Mouse (Mus musculus) thymus, adult 2 months (tissue): ENCODE measurements around the gene BC048403. TPM values are rescaled to one million over a fixed set of nuclear protein-coding genes. Genes with fewer than 3 reads are reported as not detected.
A peak's percentile ranks its signal among the peaks of the same experiment; 100 is the strongest.

Source experiments
- DNase-seq: peaks from one replicate; pipeline ENCODE4 v3.0.0; 2021
- H3K27ac ChIP-seq: fragments of 200-500 bp; 2 replicates; pipeline ENCODE4 v1.5.1; 2012; ENCODE audit warnings: low read length, control low read depth; ENCODE audit not compliant: control insufficient read depth, insufficient read depth
- H3K27me3 ChIP-seq: fragments of 200-500 bp; 2 replicates; pipeline ENCODE4 v1.6.1; 2012; ENCODE audit warnings: mild to moderate bottlenecking, low read length, moderate library complexity, mixed read lengths; ENCODE audit not compliant: control insufficient read depth, insufficient read depth
- H3K36me3 ChIP-seq: fragments of 200-500 bp; 2 replicates; pipeline ENCODE4 v1.6.1; 2012; ENCODE audit warnings: mild to moderate bottlenecking, low read length, moderate library complexity; ENCODE audit not compliant: control insufficient read depth, insufficient read depth
- H3K4me1 ChIP-seq: fragments of 200-500 bp; replicated peaks from 2 replicates; pipeline ENCODE4 v1.6.1; 2012; ENCODE audit warnings: low read length; ENCODE audit not compliant: control insufficient read depth, insufficient read depth
- H3K4me3 ChIP-seq: fragments of 200-500 bp; 2 replicates; pipeline ENCODE4 v1.5.1; 2012; ENCODE audit warnings: mild to moderate bottlenecking, low read length, control low read depth, moderate library complexity; ENCODE audit not compliant: control insufficient read depth, insufficient read depth
- CTCF ChIP-seq: fragments of 200-500 bp; IDR thresholded peaks from 2 replicates; pipeline ENCODE4 v1.5.1; 2012; ENCODE audit warnings: mild to moderate bottlenecking, control low read depth, low read length, moderate library complexity, borderline replicate concordance; ENCODE audit not compliant: control insufficient read depth, poor library complexity, insufficient read depth; ENCODE audit errors: extremely low read depth
- POLR2A ChIP-seq: fragments of 200-500 bp; IDR thresholded peaks from 2 replicates; pipeline ENCODE4 v1.6.1; 2012; ENCODE audit warnings: mild to moderate bottlenecking, low read length, control low read depth, moderate library complexity; ENCODE audit not compliant: control insufficient read depth, poor library complexity, insufficient read depth; ENCODE audit errors: extremely low read depth
- WGBS: fragments of 180-500 bp; shearing (Covaris S2); methylation state at CpG from one replicate; pipeline ENCODE4 v1.1.7; 2018; 5-methylcytosine and 5-hydroxymethylcytosine counted together
- polyA plus RNA-seq: library from polyadenylated mRNA; depleted of rRNA; stranded (reverse); fragments of >200 nt; gene quantifications from 2 replicates; pipeline ENCODE4 v1.2.3, GENCODE M21; 2012; rRNA removed

Gene BC048403
- polyA plus RNA-seq, 1 experiment, result 4.4 TPM

- no peak for TF ChIP-seq POLR2A
- TF ChIP-seq CTCF, result no peak
- H3K4me1 ChIP-seq, result peaks cover 5% of the 10 kb centered on the region
- 53% methylated on average over 14 of the region's 14 CpGs for WGBS
- no peak overlapping the region for H3K27ac ChIP-seq
- H3K27me3 ChIP-seq, result no peaks in the 10 kb centered on the region
- H3K4me3 ChIP-seq, result no peak overlapping the region
- DNase-seq, result peak; percentile 10
- no peaks in the 10 kb centered on the region for H3K36me3 ChIP-seq
These were observed 41.4 kb downstream of the BC048403 start for GRCm38 (mm10) chr10:121781159-121781558.

DNA sequence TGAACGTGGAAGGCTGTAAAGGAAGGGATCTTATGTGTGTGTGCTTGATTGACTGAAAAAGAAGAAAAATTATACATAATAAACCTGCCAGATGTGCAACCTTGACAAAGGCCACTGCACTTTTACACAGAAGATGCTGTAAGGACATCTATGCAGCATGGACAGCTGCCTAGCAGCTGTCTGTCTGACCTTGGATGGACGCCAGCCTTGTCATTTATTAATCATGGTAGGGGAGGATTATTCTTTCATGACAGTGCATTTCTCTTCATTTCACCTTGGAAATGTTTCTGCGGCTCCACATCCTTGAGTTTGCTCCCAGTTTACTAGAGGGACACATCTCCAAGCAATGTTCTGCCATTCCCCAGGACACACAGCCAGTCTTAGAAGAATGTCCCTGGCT, 48.8 kb downstream of the BC048403 start:
- 95% methylated on average over 3 of the region's 3 CpGs for WGBS
- no peaks in the 10 kb centered on the region for H3K36me3 ChIP-seq
- H3K4me1 ChIP-seq, result no peaks in the 10 kb centered on the region
- TF ChIP-seq CTCF (no peak), POLR2A (no peak)
- no peak overlapping the region for H3K4me3 ChIP-seq
- DNase-seq, result no peak
- no peak overlapping the region for H3K27ac ChIP-seq
- no peaks in the 10 kb centered on the region for H3K27me3 ChIP-seq

- Histone ChIP-seq H3K36me3 (no peaks in the 10 kb centered on the region), H3K4me3 (no peak overlapping the region), H3K27ac (no peak overlapping the region), H3K27me3 (no peaks in the 10 kb centered on the region), H3K4me1 (no peaks in the 10 kb centered on the region)
- DNase-seq, result no peak
- TF ChIP-seq CTCF (no peak), POLR2A (no peak)
- 92% methylated on average over 6 of the region's 6 CpGs for WGBS
These were observed 50.3 kb downstream of the BC048403 start for GRCm38 (mm10) chr10:121790078-121790477.

DNA sequence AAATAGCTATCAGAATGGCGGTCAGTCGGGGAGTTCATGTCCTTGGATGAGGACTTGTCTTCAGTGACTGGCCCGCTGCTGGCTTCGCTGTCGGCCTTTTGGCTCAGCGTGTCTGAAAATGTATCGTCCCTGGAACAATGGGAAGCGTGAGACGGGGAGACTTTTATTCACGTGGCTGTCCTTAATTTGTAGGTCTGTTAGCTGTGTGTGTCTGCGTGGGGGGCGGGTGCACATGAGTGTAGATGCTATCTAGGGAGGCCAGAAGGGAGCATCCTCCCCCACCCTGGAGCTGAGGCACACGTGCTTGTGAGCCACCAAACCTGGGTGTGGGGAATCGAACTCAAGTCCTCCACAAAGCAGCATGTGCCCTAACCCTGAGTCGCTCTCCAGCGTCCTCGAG, 52.9 kb downstream of the BC048403 start:
- H3K4me3 ChIP-seq, result no peak overlapping the region
- no peak for DNase-seq
- WGBS, result 95% methylated on average over 17 of the region's 17 CpGs
- H3K27me3 ChIP-seq, result no peaks in the 10 kb centered on the region
- no peak overlapping the region for H3K27ac ChIP-seq
- TF ChIP-seq CTCF, result no peak
- no peak for TF ChIP-seq POLR2A
- H3K4me1 ChIP-seq, result no peaks in the 10 kb centered on the region
- no peaks in the 10 kb centered on the region for H3K36me3 ChIP-seq

DNA sequence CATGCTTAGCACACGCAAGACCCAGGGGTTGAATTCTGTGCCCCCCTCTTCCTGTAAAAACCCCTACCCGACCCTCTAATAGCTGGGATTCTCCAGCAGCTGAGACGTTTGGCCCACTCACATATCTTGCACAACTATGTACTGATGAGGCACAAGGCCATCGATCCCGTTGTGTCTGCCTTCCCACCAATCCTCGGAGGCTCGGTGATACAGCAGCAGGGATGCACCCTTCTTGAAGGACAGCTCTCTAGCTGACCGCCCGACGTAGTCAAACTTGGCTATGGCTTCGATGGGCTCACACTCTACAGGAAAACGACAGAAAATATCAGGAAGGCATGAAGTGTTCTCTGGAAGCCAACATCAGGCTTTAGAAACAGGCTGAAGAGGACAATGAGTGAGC, 54.7 kb downstream of the BC048403 start:
- no peaks in the 10 kb centered on the region for H3K4me1 ChIP-seq
- TF ChIP-seq POLR2A (no peak), CTCF (no peak)

GRCm38 (mm10) chr10:121796027-121796802, 56.5 kb downstream of the BC048403 start:
- WGBS, result 31% methylated on average over 8 of the region's 8 CpGs
- TF ChIP-seq CTCF, result no peak
- TF ChIP-seq POLR2A, result no peak
- no peaks in the 10 kb centered on the region for H3K27me3 ChIP-seq
- no peak overlapping the region for H3K4me3 ChIP-seq
- H3K27ac ChIP-seq, result no peak overlapping the region
- H3K36me3 ChIP-seq, result no peaks in the 10 kb centered on the region
- no peaks in the 10 kb centered on the region for H3K4me1 ChIP-seq
- peak; percentile 4 for DNase-seq

More for the DNA sequence above, 54.7 kb downstream of the BC048403 start:
- no peak for DNase-seq
- Histone ChIP-seq H3K4me3 (no peak overlapping the region), H3K27me3 (no peaks in the 10 kb centered on the region), H3K36me3 (no peaks in the 10 kb centered on the region), H3K27ac (no peak overlapping the region)
- WGBS, result 95% methylated on average over 12 of the region's 12 CpGs

- Histone ChIP-seq H3K27me3 (no peaks in the 10 kb centered on the region), H3K36me3 (no peaks in the 10 kb centered on the region), H3K4me1 (no peaks in the 10 kb centered on the region), H3K4me3 (no peak overlapping the region), H3K27ac (no peak overlapping the region)
- WGBS, result 95% methylated on average over 13 of the region's 13 CpGs
- TF ChIP-seq POLR2A (no peak), CTCF (no peak)
- DNase-seq, result no peak
These were observed 60.3 kb downstream of the BC048403 start for GRCm38 (mm10) chr10:121800041-121800440.

Other genes starting within 250 kb of the BC048403 start
- 16.4 and 19.6 TPM in 2 replicates for gene Tbk1, start 153.2 kb upstream of the BC048403 start, polyA plus RNA-seq
- gene Xpot, start 113.6 kb upstream of the BC048403 start, polyA plus RNA-seq, result 80.9 and 88.8 TPM in 2 replicates
- gene D930020B18Rik, start 98.3 kb upstream of the BC048403 start, polyA plus RNA-seq, result 0.04 and 0.22 TPM in 2 replicates